Mouse (Mus musculus): ENCODE measurements around the gene Tbc1d13.

DNA sequence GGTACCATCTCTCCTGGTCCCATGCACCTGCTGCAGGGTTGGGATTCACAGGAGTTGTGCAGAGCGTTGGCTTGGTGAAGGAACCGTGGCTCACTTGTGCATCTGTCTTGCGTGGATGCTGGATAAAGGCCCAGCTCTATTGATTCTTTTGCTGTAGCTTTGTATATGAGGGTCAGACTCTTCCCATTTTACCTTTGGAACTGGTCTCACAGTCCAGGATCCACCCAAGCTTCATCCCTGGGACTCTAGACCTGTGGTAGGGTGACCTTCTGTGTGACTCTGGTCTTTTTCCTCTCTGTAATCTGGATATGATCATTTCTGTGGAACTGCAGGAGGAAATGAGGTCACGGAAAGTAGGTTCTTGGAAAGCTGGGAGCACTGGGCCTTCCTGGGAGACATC, 10.9 kb downstream of the Tbc1d13 start:
- TF ChIP-seq CTCF (IDR thresholded peaks at IDR 0.05; ENCODE audit: extremely low read depth, insufficient read depth, low read length) (no peak), POLR2A (IDR thresholded peaks at IDR 0.05; ENCODE audit: extremely low read depth, insufficient read depth, low read length) (no peak)
